Mouse (Mus musculus) myocyte (in vitro differentiated cells): ENCODE measurements at regions not wholly inside any gene's neighbourhood (a gene's known extent, or its start where the extent isn't known, plus 50 kb on each side); places are given as distances from the start of the nearest gene placed in this dataset.

ENCODE experiments used
- CEBPB ChIP-seq: IDR thresholded peaks from 2 replicates; pipeline ENCODE4 v1.6.1; 2011; ENCODE audit warnings: mild to moderate bottlenecking, moderate library complexity; ENCODE audit not compliant: poor library complexity, insufficient read depth, severe bottlenecking
- E2F4 ChIP-seq: IDR thresholded peaks from one replicate; pipeline ENCODE4 v1.6.1; 2011; ENCODE audit warnings: mild to moderate bottlenecking, control low read depth, moderate library complexity; ENCODE audit not compliant: insufficient read depth
- POLR2A ChIP-seq: IDR thresholded peaks from one replicate; pipeline ENCODE4 v1.6.1; 2011; ENCODE audit warnings: low read depth, mild to moderate bottlenecking, control low read depth, moderate library complexity; ENCODE audit not compliant: insufficient read length
- POLR2AphosphoS2 ChIP-seq: IDR thresholded peaks from one replicate; pipeline ENCODE4 v1.6.1; 2011; ENCODE audit warnings: low read depth, control low read depth; ENCODE audit not compliant: insufficient read length

- TF ChIP-seq POLR2AphosphoS2 (no peak), E2F4 (no peak), POLR2A (no peak), CEBPB (no peak)
Measured at GRCm38 (mm10) chr10:43764581-43764980, 137.0 kb downstream of the Qrsl1 start.
